Mouse (Mus musculus) R1 (cell line): ENCODE measurements around the gene Adgrl2.
A peak's percentile ranks its signal among the peaks of the same experiment; 100 is the strongest.

Experiments used
- DNase-seq: peaks from one replicate; pipeline ENCODE4 v3.0.0-alpha.2; 2018; ENCODE audit warnings: low read depth, low spot score

Gene Adgrl2

DNA sequence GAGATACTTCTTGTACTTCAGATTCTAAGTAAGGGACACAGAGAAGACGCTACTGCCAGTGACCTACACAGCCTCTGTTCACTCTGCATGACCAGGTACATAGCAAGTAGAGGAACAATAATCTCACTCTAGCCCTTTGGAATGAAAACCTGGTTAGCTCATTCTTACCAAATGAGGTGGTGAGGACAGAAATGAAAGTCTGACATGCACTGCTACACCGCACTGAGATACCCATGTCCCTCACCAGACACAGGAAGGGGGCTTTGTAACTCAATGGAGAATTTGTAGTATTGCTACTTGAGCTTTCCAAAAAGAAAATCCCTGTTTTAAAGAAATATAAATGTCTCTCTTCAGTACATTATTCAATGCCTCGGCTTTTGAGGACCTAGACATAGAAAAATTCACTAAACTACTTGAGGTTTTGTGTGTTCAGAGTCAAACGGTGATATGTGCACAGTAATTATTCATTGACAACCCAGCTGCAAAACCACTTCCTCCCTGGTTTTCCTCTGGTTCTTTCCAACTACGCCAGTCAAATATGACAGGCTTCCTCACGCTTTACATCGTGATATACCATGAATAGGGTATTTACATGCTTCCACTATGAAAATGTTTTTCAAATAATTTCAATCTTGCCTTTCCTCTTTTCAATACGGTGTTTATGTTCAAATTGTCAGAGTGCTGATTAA, 104.2 kb downstream of the Adgrl2 start:
- DNase-seq: no peak

DNA sequence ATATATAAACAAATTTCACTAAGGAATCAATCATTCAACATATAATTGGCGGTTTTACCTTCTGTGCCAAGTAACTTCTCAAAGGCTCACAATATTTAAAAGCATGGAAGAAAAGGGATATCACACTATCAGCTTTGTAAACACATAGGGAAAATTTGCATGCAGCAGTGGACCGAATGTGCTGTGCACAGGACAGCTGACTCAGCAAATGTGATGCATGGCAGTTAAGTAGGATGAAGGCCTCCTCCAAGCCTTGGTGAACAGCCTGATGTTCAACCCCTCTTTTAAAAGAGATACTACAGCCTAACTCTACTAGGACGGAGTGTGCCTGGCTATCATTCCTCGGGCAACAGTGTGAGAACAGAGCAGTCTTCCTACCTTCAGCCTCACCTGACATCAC, 105.2 kb downstream of the Adgrl2 start:
- DNase-seq: no peak

GRCm38 (mm10) chr3:148881431-148881830, 108.9 kb downstream of the Adgrl2 start:
- DNase-seq: no peak

DNA sequence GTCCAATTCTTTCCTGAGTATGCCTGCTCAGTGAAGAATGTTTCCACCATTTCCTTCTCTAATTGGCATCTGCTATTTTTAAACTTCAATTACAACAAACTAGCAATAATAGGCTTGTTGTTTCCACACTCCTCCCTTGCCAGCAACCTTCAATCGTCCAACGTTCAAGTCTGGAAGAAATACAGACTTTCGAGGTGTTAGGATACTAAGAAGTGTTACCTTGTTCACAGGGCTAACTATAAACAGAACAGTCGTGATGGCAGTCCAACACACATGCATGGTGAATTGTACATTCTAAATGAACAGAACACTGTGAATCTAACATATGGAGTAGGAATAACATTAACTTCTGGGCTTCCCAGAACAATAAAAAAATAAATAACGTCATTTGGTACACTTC, 117.8 kb downstream of the Adgrl2 start:
- no peak for DNase-seq

GRCm38 (mm10) chr3:148871792-148872464, 118.4 kb downstream of the Adgrl2 start:
- DNase-seq: no peak

DNA sequence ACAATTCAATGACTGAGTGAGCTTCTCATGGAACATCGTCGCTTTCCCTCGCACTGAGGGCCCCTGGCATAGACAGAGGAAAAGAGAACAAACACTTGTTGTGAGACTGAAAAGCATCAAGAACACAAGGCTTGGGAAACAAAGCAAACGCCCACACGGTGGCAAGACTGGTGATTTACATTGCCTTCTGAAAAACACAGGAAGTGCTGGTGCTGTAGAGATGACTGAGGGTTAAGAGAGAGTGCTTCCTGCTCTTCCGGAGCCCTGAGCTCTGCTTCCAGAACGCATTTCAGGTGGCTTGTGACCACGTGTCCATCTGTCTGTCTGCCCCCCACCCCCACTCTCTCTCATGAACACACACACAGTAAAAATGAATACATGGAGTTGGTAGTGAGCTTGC, 122.7 kb downstream of the Adgrl2 start:
- DNase-seq: peak; percentile 23

GRCm38 (mm10) chr3:148866633-148867032, 123.7 kb downstream of the Adgrl2 start:
- DNase-seq: no peak

- DNase-seq: no peak
Measured at GRCm38 (mm10) chr3:148866053-148866452, 124.3 kb downstream of the Adgrl2 start.

DNA sequence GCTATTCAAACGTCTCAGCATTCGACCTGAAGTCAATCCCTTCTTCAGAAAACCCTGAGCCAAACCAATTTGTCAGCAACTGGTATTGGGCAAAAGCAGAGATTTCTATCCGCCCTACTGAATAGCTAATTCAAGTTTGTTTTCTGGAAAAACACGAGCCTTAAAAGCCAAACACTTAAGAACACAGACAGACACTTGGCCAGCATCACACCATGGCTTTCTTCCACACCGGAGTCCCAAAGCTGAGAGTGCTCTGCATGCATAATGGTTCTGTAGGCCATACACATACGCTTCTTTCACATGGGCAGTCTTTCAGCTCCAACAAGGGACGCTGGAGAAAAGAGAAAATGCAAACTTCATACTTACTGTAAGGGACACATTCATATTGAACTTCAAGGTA, 125.1 kb downstream of the Adgrl2 start:
- no peak for DNase-seq

DNA sequence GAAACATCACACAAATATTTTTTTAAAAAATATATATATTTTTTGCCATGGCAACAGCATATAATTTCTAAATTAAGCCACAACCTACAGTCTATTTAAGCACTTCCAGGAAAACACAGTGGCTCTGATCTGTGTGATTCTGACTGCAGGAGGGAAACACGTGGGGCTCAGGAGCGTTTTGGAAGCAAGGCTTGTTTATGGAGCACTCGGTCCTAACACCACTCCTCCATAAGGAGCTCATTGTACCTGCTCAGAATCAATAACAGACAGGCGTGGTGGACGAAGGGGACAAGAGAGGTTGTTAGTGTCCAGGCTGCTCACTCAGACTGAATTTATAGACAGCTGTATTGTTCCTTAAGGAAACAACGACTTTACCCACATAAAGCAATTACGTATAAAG, 128.5 kb downstream of the Adgrl2 start:
- DNase-seq: no peak

DNA sequence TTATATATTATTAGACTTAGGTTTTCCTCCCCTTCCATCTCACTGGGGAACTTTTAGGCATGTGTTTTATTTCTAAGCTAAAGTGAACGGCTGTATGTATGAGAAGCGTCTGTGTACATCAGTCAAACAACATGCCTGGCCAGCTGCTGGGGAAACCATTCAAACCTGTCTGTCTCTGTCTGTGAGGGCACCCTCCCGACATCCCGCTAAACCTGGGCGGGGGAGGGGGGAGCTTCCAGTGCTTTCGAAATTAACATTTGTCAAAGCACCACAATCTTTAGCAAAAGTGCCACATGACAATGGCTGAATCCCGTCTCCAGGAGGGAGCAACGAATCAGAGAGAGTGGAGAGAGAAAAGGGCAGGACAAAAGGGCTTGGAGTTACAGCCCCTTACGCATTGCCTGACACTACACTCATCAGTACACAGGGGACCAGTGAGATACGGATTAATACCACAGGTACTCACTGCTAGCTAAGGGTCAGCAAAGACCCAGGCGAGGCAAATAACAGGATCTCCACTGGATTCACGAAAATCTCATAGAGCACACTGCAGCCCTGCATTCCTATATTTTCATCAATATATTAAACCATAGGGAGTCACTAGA, 135.9 kb downstream of the Adgrl2 start:
- no peak for DNase-seq

GRCm38 (mm10) chr3:148853372-148853771, 137.0 kb downstream of the Adgrl2 start:
- DNase-seq: no peak

DNA sequence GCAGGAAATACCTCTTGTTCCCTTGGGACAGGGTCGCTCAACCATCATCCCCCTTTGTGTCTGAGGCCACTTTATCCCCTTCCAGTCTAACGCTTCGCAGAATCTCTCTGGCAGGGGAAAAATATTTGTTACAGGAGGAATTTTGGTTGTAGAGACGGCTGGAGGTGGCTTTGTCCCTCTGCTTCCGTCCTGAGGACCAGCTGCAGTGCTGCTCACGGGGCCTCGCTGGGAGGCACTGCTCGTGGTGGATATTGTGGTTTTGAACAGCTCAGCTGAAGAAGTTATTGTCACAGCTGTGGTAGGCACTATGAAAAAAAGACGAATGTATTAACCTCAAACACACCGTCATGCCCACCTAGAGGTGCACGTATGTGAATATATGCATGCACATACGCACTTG, 137.8 kb downstream of the Adgrl2 start:
- no peak for DNase-seq

DNA sequence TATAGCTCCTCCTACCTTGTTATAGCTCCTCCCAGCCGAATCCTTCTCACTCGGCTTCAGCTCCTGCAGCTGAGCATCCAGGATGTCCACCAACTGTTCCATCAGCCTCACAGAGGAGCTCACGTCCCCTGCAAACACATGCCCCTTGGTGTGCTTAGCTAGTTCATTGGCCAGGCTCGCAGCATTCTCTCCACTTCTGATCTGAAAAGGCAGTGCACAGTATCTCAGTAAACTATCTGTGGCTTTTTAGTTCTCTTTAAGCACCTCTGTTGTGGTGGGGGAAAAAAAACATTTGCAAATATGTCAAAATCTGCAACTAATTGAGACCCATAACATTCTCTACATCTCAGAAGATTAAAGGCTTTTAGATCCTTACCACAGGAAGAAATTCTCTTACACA, 139.5 kb downstream of the Adgrl2 start:
- no peak for DNase-seq

DNA sequence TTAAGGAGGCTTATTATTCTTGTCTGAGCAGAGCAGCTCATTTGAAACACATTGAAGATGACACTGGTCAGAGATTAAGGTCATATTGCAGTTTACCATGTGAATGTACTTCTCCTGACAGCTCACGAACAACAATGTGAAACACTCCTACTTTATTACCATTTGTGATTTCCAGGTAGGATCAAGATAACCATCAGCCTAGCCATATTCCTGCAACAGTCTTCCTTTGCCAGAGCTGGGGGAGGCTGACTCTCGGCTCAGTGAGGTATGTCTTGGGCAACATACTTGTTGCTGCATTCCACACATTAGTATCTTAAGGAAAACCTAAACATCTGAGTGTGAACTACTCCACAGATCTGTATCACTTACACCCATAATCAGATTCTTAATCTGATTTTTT, 142.0 kb downstream of the Adgrl2 start:
- peak; percentile 17 for DNase-seq

GRCm38 (mm10) chr3:148844182-148844581, 146.2 kb downstream of the Adgrl2 start:
- DNase-seq: no peak

- DNase-seq: no peak
Measured at GRCm38 (mm10) chr3:148842533-148842932, 147.8 kb downstream of the Adgrl2 start.

GRCm38 (mm10) chr3:148838835-148839296, 151.5 kb downstream of the Adgrl2 start:
- peak; percentile 25 for DNase-seq

DNA sequence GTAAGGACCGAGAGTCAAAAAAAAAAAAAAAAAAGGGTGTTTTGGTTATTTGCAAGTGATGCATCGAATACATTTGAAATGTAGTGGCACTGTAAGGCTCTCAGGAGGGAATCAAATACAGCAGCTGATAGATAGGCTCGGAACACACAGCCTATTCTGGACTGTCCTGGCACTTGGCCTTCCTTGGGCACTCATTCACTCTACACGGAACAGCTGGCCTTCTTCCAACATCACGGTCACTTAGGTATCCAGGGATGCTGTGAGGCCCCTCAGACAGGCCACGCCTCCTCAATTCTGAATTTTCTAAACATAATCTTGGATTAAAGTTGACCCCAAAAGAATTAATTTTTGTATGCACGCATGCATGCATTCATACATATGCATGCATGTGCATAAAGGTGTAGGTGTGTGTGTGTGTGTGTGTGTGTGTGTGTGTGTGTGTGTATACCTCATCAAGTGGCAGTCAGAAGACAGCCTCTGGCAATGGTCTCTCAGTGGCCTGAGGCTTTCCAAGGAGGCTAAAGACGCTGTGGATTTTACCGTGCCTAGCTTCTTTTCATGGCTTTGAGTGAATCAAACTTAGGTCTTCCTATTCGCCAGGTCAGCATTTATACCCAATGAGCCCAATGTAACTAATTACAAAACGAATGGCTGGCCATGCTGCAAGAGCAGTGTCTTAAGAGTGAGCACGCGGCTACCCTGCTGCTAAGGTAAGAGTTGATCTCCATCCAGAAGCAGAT, 152.1 kb downstream of the Adgrl2 start:
- DNase-seq: no peak

DNA sequence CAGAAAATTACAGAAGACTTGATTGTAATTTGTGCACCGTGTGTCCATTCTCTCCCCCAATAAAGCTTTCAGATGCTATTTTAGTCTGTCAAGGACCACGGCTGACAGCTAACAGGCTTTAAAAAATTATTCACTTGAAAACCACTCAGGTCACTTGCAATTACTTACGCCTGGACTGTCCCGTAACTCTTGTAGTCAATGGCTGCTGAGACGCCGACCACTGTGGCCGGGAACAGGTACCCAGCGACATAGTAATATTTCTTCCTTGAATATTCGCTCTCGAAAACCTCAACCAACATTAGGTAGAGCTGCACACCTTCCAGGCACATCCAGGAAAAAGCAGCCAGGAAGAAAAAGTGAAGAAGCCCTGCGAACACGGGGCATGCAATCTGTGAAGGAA, 155.2 kb downstream of the Adgrl2 start:
- no peak for DNase-seq

GRCm38 (mm10) chr3:148833070-148833769, 157.1 kb downstream of the Adgrl2 start:
- no peak for DNase-seq

DNA sequence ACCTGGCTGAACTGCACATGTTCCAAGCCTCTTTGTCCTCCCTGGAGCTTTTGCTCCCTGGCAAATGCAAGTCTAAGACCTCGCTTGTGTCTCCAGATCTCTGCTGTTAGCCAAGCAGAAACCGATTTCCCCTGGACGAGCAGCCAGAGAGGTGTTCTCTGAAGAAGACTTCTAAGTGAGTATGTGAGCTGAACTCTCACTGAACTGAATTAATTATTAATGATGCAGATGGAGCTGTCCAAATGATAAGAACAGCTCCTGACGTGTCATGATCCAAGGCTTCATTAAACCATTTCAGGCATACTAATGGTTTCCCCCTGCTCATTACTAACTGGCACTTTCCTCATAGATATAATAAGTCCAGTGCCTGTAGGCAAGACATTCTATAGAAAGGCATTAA, 158.4 kb downstream of the Adgrl2 start:
- no peak for DNase-seq
